Mouse (Mus musculus): ENCODE results near the gene Kif1a. TPM values are rescaled to one million over a fixed set of nuclear protein-coding genes. Genes with fewer than 3 reads are reported as not detected.

The Kif1a gene
- polyA plus RNA-seq, 1 experiment = 0.07 TPM

DNA sequence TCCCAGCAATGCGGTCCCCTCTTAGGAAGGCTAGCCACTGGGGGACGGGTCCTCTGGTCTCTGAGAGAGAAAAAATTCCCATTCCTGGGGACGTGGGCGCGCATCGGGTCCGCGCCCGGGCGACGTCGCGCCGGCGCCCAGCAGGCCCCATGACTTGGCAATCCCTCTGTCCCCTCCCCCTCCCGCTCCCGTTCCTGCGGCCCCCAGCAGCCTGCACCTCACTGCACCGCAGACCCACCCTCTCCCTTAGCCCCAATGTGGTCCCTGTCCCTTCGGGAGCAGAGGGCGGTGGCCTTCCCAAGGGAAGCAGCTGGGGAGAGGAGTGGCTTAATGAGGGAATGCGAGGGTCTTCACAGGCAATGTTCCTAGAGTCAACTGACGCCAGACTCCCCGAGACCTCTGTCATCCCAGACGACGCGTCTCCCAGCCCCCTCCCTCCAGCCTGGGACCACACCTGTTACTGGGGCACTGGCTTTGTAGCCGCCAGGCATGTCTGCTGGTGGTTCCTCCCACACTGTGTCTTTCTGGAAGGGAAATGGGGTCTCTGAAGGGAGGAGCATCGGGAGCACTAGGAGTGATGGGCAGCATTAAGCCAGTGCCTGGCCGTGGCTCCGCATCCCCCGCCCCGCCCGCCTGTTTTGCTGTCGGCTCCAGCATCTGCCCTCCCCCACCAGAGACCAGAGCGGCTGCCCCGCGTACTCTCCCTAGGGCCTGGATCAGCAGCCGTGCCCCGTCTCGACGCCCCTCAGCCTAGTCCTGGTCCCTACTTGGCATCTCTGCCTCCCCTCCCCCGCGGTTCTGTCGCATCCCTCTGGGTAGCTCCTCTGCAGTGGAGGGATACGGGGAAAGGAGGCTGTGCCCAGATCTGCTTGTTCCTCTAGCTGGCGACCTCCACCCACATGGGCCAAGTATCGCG is 917 bp downstream of the Kif1a start:
- Histone ChIP-seq H3K9me3 (peaks cover 7% of the 10 kb centered on the region; the same call in 1 of the 2 replicates), H3K4me3 (replicated peaks) (peak overlapping the region; percentile 53), H3K4me1 (peaks cover 15% of the 10 kb centered on the region; the same call in 1 of the 2 replicates), H3K36me3 (replicated peaks; ENCODE audit: low read length) (no peaks in the 10 kb centered on the region), H3K27me3 (replicated peaks) (peaks cover 76% of the 10 kb centered on the region)
- TF ChIP-seq GATA1 (IDR thresholded peaks at IDR 0.05; ENCODE audit: borderline replicate concordance, low read length) = no peak
- TF ChIP-seq FLI1 (IDR thresholded peaks at IDR 0.05; ENCODE audit: low read length) = no peak

DNA sequence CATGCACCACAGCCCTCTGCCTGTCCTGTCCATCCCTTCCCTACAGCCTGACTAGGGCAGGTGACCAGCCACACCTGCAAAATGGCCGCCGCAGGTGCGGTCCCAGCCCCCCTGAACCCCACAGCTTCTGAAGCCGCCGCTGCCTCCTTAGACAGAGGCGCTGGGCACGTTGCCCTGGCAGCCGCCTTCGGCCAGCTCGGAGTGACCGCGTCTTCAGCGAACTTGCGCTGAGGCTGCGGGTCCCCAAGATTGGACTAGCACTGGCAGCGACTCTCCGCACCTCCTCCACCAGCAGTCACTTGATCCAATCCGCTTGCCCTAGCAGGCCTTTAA is 1.5 kb downstream of the Kif1a start:
- H3K27me3 ChIP-seq (replicated peaks) = peaks cover 76% of the 10 kb centered on the region
- H3K36me3 ChIP-seq (replicated peaks; ENCODE audit: low read length) = no peaks in the 10 kb centered on the region
- no peak overlapping the region for H3K4me3 ChIP-seq (replicated peaks)
- peaks cover 7% of the 10 kb centered on the region; the same call in 1 of the 2 replicates for H3K9me3 ChIP-seq
- TF ChIP-seq GATA1 (IDR thresholded peaks at IDR 0.05; ENCODE audit: borderline replicate concordance, low read length) (no peak), FLI1 (IDR thresholded peaks at IDR 0.05; ENCODE audit: low read length) (no peak)
- peaks cover 15% of the 10 kb centered on the region; the same call in 1 of the 2 replicates for H3K4me1 ChIP-seq

DNA sequence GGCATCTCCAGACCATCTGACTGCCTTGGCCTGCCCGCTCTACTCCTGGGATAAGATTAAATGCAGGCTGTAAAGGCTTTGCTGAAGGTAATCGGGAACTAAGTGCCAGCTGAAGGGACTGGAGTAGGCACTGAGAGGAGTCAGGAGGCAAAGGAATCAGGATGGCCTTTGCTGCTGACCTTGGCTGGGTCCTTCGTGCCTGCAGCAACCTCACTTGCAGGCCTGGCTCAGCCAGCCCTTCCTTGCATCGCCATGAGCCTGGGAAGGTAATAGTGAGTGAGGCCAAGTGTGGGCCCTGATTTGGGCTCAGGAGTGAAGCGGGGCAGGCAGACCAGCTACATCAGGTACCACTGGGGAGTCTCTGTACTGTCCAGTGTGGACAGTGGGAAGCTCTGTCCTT is 2.8 kb downstream of the Kif1a start:
- Histone ChIP-seq H3K4me3 (replicated peaks) (no peak overlapping the region), H3K27me3 (replicated peaks) (peaks cover 78% of the 10 kb centered on the region), H3K36me3 (replicated peaks; ENCODE audit: low read length) (no peaks in the 10 kb centered on the region), H3K9me3 (peaks cover 7% of the 10 kb centered on the region; the same call in 1 of the 2 replicates), H3K4me1 (peaks cover 15% of the 10 kb centered on the region; the same call in 1 of the 2 replicates)
- TF ChIP-seq GATA1 (IDR thresholded peaks at IDR 0.05; ENCODE audit: borderline replicate concordance, low read length) = no peak
- no peak for TF ChIP-seq FLI1 (IDR thresholded peaks at IDR 0.05; ENCODE audit: low read length)

DNA sequence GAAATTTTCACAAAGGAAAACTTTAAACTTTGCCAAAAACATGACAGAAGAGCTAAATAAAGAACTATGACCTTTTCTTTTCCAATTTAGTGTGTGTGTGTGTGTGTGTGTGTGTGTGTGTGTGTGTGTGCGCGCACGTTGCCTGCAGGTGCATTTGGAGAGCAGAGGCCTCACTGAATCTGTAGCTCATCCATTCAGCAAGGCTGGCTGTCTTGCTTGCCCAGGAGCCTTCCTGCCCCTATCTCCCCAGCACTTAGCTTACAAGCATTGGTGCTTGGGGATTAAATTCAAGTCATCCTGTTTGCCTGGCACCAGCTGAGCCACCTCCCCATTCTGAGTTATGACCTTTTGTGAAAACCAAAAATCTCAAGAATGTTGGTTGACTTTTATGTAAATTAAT is 9.2 kb downstream of the Kif1a start:
- H3K9me3 ChIP-seq = no peaks in the 10 kb centered on the region
- no peaks in the 10 kb centered on the region for H3K36me3 ChIP-seq (replicated peaks; ENCODE audit: low read length)
- peaks cover 21% of the 10 kb centered on the region for H3K27me3 ChIP-seq (replicated peaks)
- H3K4me1 ChIP-seq = no peaks in the 10 kb centered on the region
- TF ChIP-seq GATA1 (IDR thresholded peaks at IDR 0.05; ENCODE audit: borderline replicate concordance, low read length) = no peak
- TF ChIP-seq FLI1 (IDR thresholded peaks at IDR 0.05; ENCODE audit: low read length) = no peak
- H3K4me3 ChIP-seq (replicated peaks) = no peak overlapping the region

DNA sequence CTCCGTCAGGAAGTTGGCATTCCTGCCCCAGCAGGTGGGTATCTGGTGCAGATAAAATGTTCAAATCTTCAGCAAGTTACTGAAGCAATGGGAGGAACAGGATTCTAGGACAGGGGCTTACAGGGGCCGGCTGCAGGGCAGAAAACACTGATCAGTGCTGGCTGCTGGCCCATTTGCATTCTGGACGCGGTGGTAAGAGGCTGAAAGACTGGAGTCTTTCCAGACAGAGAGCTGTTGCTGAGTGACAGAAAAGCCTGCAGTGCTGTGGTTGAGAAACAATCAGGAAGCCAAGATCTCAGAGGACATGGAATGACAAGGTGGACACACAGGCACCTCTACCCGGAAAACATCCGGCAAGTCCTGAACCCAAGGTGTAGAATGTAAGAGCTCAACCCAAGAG is 16.6 kb downstream of the Kif1a start:
- H3K4me3 ChIP-seq (replicated peaks) = no peak overlapping the region
- no peaks in the 10 kb centered on the region for H3K9me3 ChIP-seq
- no peaks in the 10 kb centered on the region for H3K36me3 ChIP-seq (replicated peaks; ENCODE audit: low read length)
- no peaks in the 10 kb centered on the region for H3K4me1 ChIP-seq
- H3K27me3 ChIP-seq (replicated peaks) = peaks cover 16% of the 10 kb centered on the region
- TF ChIP-seq FLI1 (IDR thresholded peaks at IDR 0.05; ENCODE audit: low read length) (no peak), GATA1 (IDR thresholded peaks at IDR 0.05; ENCODE audit: borderline replicate concordance, low read length) (no peak)

DNA sequence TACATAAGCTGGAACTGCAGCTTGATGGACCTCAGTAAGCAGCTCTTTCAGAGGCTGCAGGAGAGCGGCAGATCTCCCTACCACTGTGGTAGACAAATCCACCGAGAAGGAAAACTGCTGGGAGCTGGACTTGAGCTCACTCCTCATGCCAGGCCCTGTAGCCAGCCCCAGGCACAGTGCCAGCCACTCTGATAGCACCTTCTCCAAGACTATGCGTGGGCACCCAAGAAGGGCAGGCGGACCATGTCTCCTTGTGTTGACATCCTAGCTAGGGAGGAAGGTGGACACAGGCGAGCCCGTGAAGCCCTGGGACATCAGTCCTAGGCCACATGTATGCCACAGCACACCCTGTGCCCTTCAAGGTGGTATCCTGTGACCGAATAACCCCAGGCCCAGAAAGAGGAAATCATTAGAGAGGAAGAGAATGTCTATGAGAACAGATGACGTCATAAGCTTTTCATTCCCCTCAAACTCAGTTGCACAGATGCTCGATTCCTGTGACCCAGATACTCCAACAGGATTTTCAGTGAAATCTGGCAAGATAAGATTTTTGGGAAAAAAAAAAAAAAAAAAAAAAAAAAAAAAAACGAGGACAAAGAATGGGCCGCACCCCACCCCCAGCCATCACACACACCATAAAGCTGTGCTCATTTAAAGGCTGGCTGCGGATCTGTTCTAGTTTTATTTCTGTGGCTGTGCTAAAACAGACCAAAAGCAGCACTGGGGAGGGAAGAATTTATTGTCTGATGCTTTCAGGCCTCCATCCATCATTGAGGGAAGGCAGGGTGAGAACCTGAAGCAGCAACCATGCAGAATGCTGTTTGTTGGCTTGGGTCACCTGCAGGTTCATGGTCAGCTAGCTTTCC is 18.1 kb downstream of the Kif1a start:
- no peaks in the 10 kb centered on the region for H3K9me3 ChIP-seq
- TF ChIP-seq GATA1 (IDR thresholded peaks at IDR 0.05; ENCODE audit: borderline replicate concordance, low read length) = no peak
- no peak for TF ChIP-seq FLI1 (IDR thresholded peaks at IDR 0.05; ENCODE audit: low read length)
- H3K4me3 ChIP-seq (replicated peaks) = peak overlapping the region; percentile 8
- H3K4me1 ChIP-seq = no peaks in the 10 kb centered on the region
- H3K27me3 ChIP-seq (replicated peaks) = peaks cover 25% of the 10 kb centered on the region
- no peaks in the 10 kb centered on the region for H3K36me3 ChIP-seq (replicated peaks; ENCODE audit: low read length)

DNA sequence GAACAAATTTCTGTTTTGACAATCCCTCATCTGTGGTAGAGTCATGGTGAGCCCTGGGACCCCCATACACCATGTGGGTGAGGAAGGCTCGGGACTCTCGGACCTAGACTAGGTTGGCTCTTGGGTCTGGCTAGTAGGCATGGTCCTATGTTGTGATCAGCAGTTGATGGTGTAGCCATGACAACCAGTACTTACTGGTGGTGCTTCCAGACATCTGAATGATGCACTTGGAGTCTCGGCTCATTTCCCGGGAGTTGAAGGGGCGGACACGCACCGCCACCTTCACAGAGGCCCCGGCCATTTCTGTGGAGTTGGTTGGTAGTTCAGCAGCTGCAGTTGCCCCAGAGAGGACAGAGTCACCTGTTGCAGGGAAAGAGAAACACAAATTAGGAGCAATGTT is 19.6 kb downstream of the Kif1a start:
- H3K4me3 ChIP-seq (replicated peaks) = no peak overlapping the region
- H3K9me3 ChIP-seq = no peaks in the 10 kb centered on the region
- H3K36me3 ChIP-seq (replicated peaks; ENCODE audit: low read length) = no peaks in the 10 kb centered on the region
- H3K27me3 ChIP-seq (replicated peaks) = peaks cover 37% of the 10 kb centered on the region
- TF ChIP-seq GATA1 (IDR thresholded peaks at IDR 0.05; ENCODE audit: borderline replicate concordance, low read length) (no peak), FLI1 (IDR thresholded peaks at IDR 0.05; ENCODE audit: low read length) (no peak)
- no peaks in the 10 kb centered on the region for H3K4me1 ChIP-seq

DNA sequence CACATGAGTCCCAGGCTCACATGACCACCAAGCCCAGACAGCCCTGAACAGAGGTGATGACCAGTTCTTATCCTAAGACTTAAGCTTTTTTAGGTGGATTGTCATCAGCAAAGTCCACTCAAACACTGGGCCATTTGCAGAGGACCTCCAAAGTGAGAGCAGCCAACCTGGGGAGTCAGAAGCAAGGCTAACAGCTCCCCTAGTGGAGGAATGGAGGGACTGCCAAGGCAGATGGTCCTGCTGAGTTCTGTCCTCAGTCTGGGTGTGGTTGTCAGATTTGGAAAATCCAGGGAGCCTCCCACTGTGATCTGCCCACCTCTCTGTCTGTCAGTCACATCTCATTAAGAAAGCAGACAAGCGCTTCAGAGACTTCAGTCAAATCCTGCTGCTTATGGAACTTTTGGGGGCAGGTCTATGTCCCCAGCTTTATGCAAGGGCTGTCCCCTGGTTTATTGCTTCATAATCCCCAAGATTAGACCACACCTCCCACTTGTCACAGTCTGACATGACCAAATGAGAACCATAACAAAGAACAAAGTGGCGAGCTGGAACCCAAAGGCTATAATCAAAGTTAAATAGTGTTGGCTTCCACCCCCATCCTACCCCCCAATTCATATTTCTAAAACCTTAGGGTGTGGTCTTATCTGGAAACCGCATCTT is 20.7 kb downstream of the Kif1a start:
- TF ChIP-seq GATA1 (IDR thresholded peaks at IDR 0.05; ENCODE audit: borderline replicate concordance, low read length) (no peak), FLI1 (IDR thresholded peaks at IDR 0.05; ENCODE audit: low read length) (no peak)
- Histone ChIP-seq H3K36me3 (replicated peaks; ENCODE audit: low read length) (no peaks in the 10 kb centered on the region), H3K4me3 (replicated peaks) (no peak overlapping the region), H3K4me1 (peaks cover 1% of the 10 kb centered on the region; the same call in 1 of the 2 replicates), H3K27me3 (replicated peaks) (peaks cover 44% of the 10 kb centered on the region), H3K9me3 (no peaks in the 10 kb centered on the region)

DNA sequence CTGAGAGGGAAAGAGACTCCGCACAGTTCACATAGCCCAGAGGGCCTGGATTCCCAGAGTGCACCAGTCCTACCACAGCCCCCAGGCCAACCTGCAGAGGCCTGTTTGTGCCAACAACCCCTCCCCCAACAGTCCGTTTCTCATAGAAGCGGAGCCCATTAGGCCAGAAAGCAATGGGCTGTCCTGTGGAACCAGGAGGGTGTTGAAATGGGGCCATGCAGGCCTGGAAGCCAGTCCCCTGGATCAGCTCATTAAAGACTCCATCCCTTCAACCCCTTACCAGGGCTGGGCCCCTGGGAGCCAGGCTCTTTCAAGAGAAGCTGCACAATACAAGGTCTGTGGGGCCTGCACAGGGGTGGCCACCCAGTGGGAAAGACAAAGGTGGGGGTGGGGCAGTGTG is 22.1 kb downstream of the Kif1a start:
- Histone ChIP-seq H3K27me3 (replicated peaks) (peaks cover 53% of the 10 kb centered on the region), H3K4me3 (replicated peaks) (no peak overlapping the region), H3K36me3 (replicated peaks; ENCODE audit: low read length) (no peaks in the 10 kb centered on the region), H3K4me1 (peaks cover 10% of the 10 kb centered on the region), H3K9me3 (no peaks in the 10 kb centered on the region)
- no peak for TF ChIP-seq GATA1 (IDR thresholded peaks at IDR 0.05; ENCODE audit: borderline replicate concordance, low read length)
- no peak for TF ChIP-seq FLI1 (IDR thresholded peaks at IDR 0.05; ENCODE audit: low read length)

Measured in megakaryocyte, embryonic 14.5 days (primary cell).